Mouse (Mus musculus) heart, embryonic 16.5 days (tissue): Measurements from ENCODE around the gene Hypk. TPM values are rescaled to one million over a fixed set of nuclear protein-coding genes. Genes with fewer than 3 reads are reported as not detected.
"Not testable (repeated sequence)": the region's sequence is repeated elsewhere in the genome, so short reads cannot be mapped to it uniquely, and the experiment has no call there.

Experiments
- ATAC-seq: fragments of 200-750 bp; cut with Nextera tagmentation; replicated peaks from 2 replicates; pipeline ENCODE4 v1.8.0; 2017; ENCODE audit warnings: moderate number of reproducible peaks; ENCODE audit not compliant: insufficient read depth, low FRiP score; ENCODE audit errors: extremely low read depth
- H3K27ac ChIP-seq: fragments of 300-500 bp; sonication (generic); 2 replicates; pipeline ENCODE4 v1.5.1; 2014; ENCODE audit warnings: mild to moderate bottlenecking, low read length, control low read depth, moderate library complexity
- H3K27me3 ChIP-seq: fragments of 300-500 bp; sonication (generic); 2 replicates; pipeline ENCODE4 v1.6.1; 2014; ENCODE audit warnings: low read length, mixed read lengths; ENCODE audit not compliant: control insufficient read depth, insufficient read depth
- H3K36me3 ChIP-seq: fragments of 300-500 bp; sonication (generic); 2 replicates; pipeline ENCODE4 v1.6.1; 2014; ENCODE audit not compliant: control insufficient read depth, insufficient read depth
- H3K4me1 ChIP-seq: fragments of 300-500 bp; sonication (generic); 2 replicates; pipeline ENCODE4 v1.6.1; 2014; ENCODE audit warnings: low read length, mixed read lengths; ENCODE audit not compliant: control insufficient read depth, insufficient read depth
- H3K4me2 ChIP-seq: fragments of 300-500 bp; sonication (generic); 2 replicates; pipeline ENCODE4 v1.6.1; 2014; ENCODE audit warnings: low read depth, mild to moderate bottlenecking, control low read depth, low read length
- H3K4me3 ChIP-seq: fragments of 300-500 bp; sonication (generic); 2 replicates; pipeline ENCODE4 v1.5.1; 2014; ENCODE audit warnings: mild to moderate bottlenecking, control low read depth, low read length
- H3K9ac ChIP-seq: fragments of 300-500 bp; sonication (generic); 2 replicates; pipeline ENCODE4 v1.6.1; 2014; ENCODE audit warnings: low read length, control low read depth
- H3K9me3 ChIP-seq: fragments of 300-500 bp; sonication (generic); replicated peaks from 2 replicates; pipeline ENCODE4 v1.6.1; 2016; ENCODE audit warnings: low read length; ENCODE audit not compliant: control insufficient read depth
- WGBS: fragments of 180-500 bp; shearing (Covaris S2); extraction: QIAGEN DNeasy Blood & Tissue Kit; methylation state at CpG from one replicate; pipeline ENCODE4 v1.1.7; 2014; 5-methylcytosine and 5-hydroxymethylcytosine counted together
- polyA plus RNA-seq: library from polyadenylated mRNA; unstranded; fragments of >200 nt; fragmentation: Nextera tagmentation; extraction: Ambion mirVana; gene quantifications from 2 replicates; pipeline ENCODE4 v1.2.1, GENCODE M21; 2015

Hypk gene
- polyA plus RNA-seq, 1 experiment from 2014 or later, result 83.9 TPM

GRCm38 (mm10) chr2:121453917-121454316 lies 827 bp downstream of the Hypk start:
- H3K4me3 ChIP-seq, result no peak overlapping the region
- peaks cover 38% of the 10 kb centered on the region for H3K4me1 ChIP-seq
- no peaks in the 10 kb centered on the region for H3K9me3 ChIP-seq
- no peak overlapping the region for H3K4me2 ChIP-seq
- peaks cover 12% of the 10 kb centered on the region for H3K36me3 ChIP-seq
- no peak overlapping the region for H3K9ac ChIP-seq
- no peak for ATAC-seq
- H3K27me3 ChIP-seq, result no peaks in the 10 kb centered on the region
- H3K27ac ChIP-seq, result peak overlapping the region; percentile 50; the same call in 1 of the 2 replicates
- WGBS, result 88% methylated on average over 6 of the region's 6 CpGs

- Histone ChIP-seq H3K4me2 (no peak overlapping the region), H3K9me3 (no peaks in the 10 kb centered on the region), H3K36me3 (peaks cover 12% of the 10 kb centered on the region), H3K9ac (no peak overlapping the region), H3K27ac (no peak overlapping the region), H3K4me1 (peaks cover 35% of the 10 kb centered on the region), H3K4me3 (no peak overlapping the region), H3K27me3 (no peaks in the 10 kb centered on the region)
- WGBS, result 76% methylated on average over 5 of the region's 5 CpGs
- no peak for ATAC-seq
Observed at GRCm38 (mm10) chr2:121455534-121455933, 2.4 kb downstream of the Hypk start.

GRCm38 (mm10) chr2:121456692-121457642 lies 3.9 kb downstream of the Hypk start, which contains the start of gene Serinc4:
TSS of gene Serinc4 (minus strand) at chr2:121456781.
- Histone ChIP-seq H3K4me2 (peak within 1 kb of the TSS; percentile 63), H3K27me3 (no peaks in the 10 kb centered on the region), H3K4me3 (peak within 1 kb of the TSS; percentile 76), H3K9ac (peak within 1 kb of the TSS; percentile 82), H3K9me3 (no peaks in the 10 kb centered on the region), H3K36me3 (peaks cover 5% of the 10 kb centered on the region; the same call in 1 of the 2 replicates), H3K4me1 (peaks cover 26% of the 10 kb centered on the region), H3K27ac (peak within 1 kb of the TSS; percentile 80)
- ATAC-seq, result peak; percentile 85
- 3% methylated on average over 41 of the region's 41 CpGs for WGBS

- no peaks in the 10 kb centered on the region for H3K9me3 ChIP-seq
- no peak overlapping the region for H3K27ac ChIP-seq
- H3K4me2 ChIP-seq, result no peak overlapping the region
- H3K36me3 ChIP-seq, result no peaks in the 10 kb centered on the region
- no peak overlapping the region for H3K4me3 ChIP-seq
- ATAC-seq, result no peak
- WGBS, result 68% methylated on average over 2 of the region's 2 CpGs
- H3K9ac ChIP-seq, result no peak overlapping the region
- no peaks in the 10 kb centered on the region for H3K27me3 ChIP-seq
- H3K4me1 ChIP-seq, result peaks cover 10% of the 10 kb centered on the region
Observed at GRCm38 (mm10) chr2:121460071-121460470, 7.0 kb downstream of the Hypk start.

GRCm38 (mm10) chr2:121468982-121469381 lies 15.9 kb downstream of the Hypk start:
- not testable (repeated sequence) for H3K4me1 ChIP-seq, H3K36me3 ChIP-seq, H3K27ac ChIP-seq, H3K27me3 ChIP-seq, ATAC-seq, H3K9ac ChIP-seq, H3K9me3 ChIP-seq, H3K4me2 ChIP-seq, H3K4me3 ChIP-seq
- 100% methylated on average over 1 of the region's 6 CpGs for WGBS

- H3K4me2 ChIP-seq, ATAC-seq: not testable (repeated sequence)
- WGBS, result 93% methylated on average over 3 of the region's 3 CpGs
Observed at GRCm38 (mm10) chr2:121472783-121473182, 19.7 kb downstream of the Hypk start.

GRCm38 (mm10) chr2:121473301-121474179 lies 20.4 kb downstream of the Hypk start, which contains the start of gene Mfap1b:
TSS of gene Mfap1b (minus strand) at chr2:121474067.
- Histone ChIP-seq H3K27ac (peak within 1 kb of the TSS; percentile 61), H3K4me3 (peak within 1 kb of the TSS; percentile 78), H3K4me2 (peak within 1 kb of the TSS; percentile 75), H3K9ac (peak within 1 kb of the TSS; percentile 83)
- ATAC-seq, result peak; percentile 92
- not testable (repeated sequence) for H3K9me3 ChIP-seq, H3K4me1 ChIP-seq, H3K36me3 ChIP-seq, H3K27me3 ChIP-seq
- 4% methylated on average over 38 of the region's 41 CpGs for WGBS

More at GRCm38 (mm10) chr2:121472783-121473182, 19.7 kb downstream of the Hypk start:
- not testable (repeated sequence) for H3K27me3 ChIP-seq, H3K4me1 ChIP-seq, H3K4me3 ChIP-seq, H3K9me3 ChIP-seq, H3K9ac ChIP-seq, H3K36me3 ChIP-seq, H3K27ac ChIP-seq

- Histone ChIP-seq H3K4me1 (0 out of 2 replicates have a peak, but pooled peaks cover 2% of the 10 kb centered on the region), H3K27ac (peak overlapping the region; percentile 61), H3K36me3 (no peaks in the 10 kb centered on the region), H3K4me2 (peak overlapping the region; percentile 75), H3K27me3 (no peaks in the 10 kb centered on the region), H3K9me3 (no peaks in the 10 kb centered on the region), H3K4me3 (peak overlapping the region; percentile 78), H3K9ac (peak overlapping the region; percentile 83)
- no peak for ATAC-seq
- WGBS, result 25% methylated on average over 8 of the region's 8 CpGs
Observed at GRCm38 (mm10) chr2:121474180-121474535, 21.1 kb downstream of the Hypk start.
